In genomic region chr19:17125380-17125779, GRCm38 (mm10) we compare ENCODE assay signal across 25 mouse cellular contexts.
A peak's percentile ranks its signal among the peaks of the same experiment; 100 is the strongest.
DNase-seq lines count a peak whose midpoint lies in the region; ATAC-seq and TF ChIP-seq lines count a peak whose summit lies in the region.
"Had no signal": no experiment of that assay in that cellular context is flagged by ENCODE, and none has a peak within 500 bp of the region (broad histone marks: within the 10 kb centered on the region; RNA-seq: fewer than 3 reads in every experiment).

No protein-coding gene starts in this region.

- intact Hi-C loops in heart, postnatal 14 days (cut with DNase I) = loop anchor here (2.0 to 10.0 kb wide), 2 partner anchors 239 to 1419 kb away; no protein-coding TSS in a partner anchor

- no peak for TF ChIP-seq CTCF in intestine, postnatal 0 days (IDR thresholded peaks at IDR 0.05; ENCODE audit: low read depth)

- peak; percentile 50; the same call in 1 of the 2 replicates for ATAC-seq in common myeloid progenitor, adult 5-6 weeks (replicated peaks; ENCODE audit: low read depth, poor library complexity, severe bottlenecking)
- ATAC-seq in midbrain, embryonic 13.5 days = no peak
- ATAC-seq in intestine, postnatal 0 days = no peak
- ATAC-seq: intestine, embryonic 16.5 days had no signal

- no peak overlapping the region for H3K4me3 ChIP-seq in midbrain, embryonic 13.5 days (replicated peaks)
- no peak overlapping the region for H3K4me3 ChIP-seq in intestine, postnatal 0 days (ENCODE audit: low read depth, low read length)
- H3K4me3 ChIP-seq: embryonic facial prominence, embryonic 12.5 days; heart, embryonic 15.5 days; hindbrain, embryonic 10.5 days; limb, embryonic 12.5 days; liver, embryonic 13.5 days; midbrain, embryonic 10.5 days had no signal

- no peaks in the 10 kb centered on the region for H3K36me3 ChIP-seq in midbrain, embryonic 13.5 days
- no peaks in the 10 kb centered on the region for H3K36me3 ChIP-seq in intestine, postnatal 0 days (ENCODE audit: control insufficient read depth, insufficient read depth)
- H3K36me3 ChIP-seq: embryonic facial prominence, embryonic 12.5 days; heart, embryonic 15.5 days; hindbrain, embryonic 10.5 days; limb, embryonic 12.5 days; liver, embryonic 13.5 days; midbrain, embryonic 10.5 days had no signal

- H3K27ac ChIP-seq in midbrain, embryonic 13.5 days = no peak overlapping the region
- no peak overlapping the region for H3K27ac ChIP-seq in intestine, postnatal 0 days (ENCODE audit: low read depth, low read length)
- H3K27ac ChIP-seq: embryonic facial prominence, embryonic 12.5 days; heart, embryonic 15.5 days; hindbrain, embryonic 10.5 days; limb, embryonic 12.5 days; liver, embryonic 13.5 days; midbrain, embryonic 10.5 days had no signal

- H3K27me3 ChIP-seq in midbrain, embryonic 13.5 days = peaks cover 2% of the 10 kb centered on the region; the same call in 1 of the 2 replicates
- H3K27me3 ChIP-seq in intestine, postnatal 0 days (replicated peaks; ENCODE audit: control insufficient read depth, insufficient read depth, low read length) = no peaks in the 10 kb centered on the region
- H3K27me3 ChIP-seq: embryonic facial prominence, embryonic 12.5 days; heart, embryonic 15.5 days; liver, embryonic 13.5 days had no signal

- H3K9me3 ChIP-seq in midbrain, embryonic 13.5 days = no peaks in the 10 kb centered on the region
- H3K9me3 ChIP-seq in intestine, postnatal 0 days (ENCODE audit: control insufficient read depth) = no peaks in the 10 kb centered on the region
- H3K9me3 ChIP-seq: embryonic facial prominence, embryonic 12.5 days; heart, embryonic 15.5 days; hindbrain, embryonic 10.5 days; limb, embryonic 12.5 days; liver, embryonic 13.5 days; midbrain, embryonic 10.5 days had no signal

- no peaks in the 10 kb centered on the region for H3K4me1 ChIP-seq in midbrain, embryonic 13.5 days (replicated peaks)
- H3K4me1 ChIP-seq in intestine, postnatal 0 days (replicated peaks; ENCODE audit: control insufficient read depth, insufficient read depth, low read length) = no peaks in the 10 kb centered on the region
- H3K4me1 ChIP-seq: embryonic facial prominence, embryonic 12.5 days; heart, embryonic 15.5 days; hindbrain, embryonic 10.5 days; limb, embryonic 12.5 days; liver, embryonic 13.5 days; midbrain, embryonic 10.5 days had no signal

- no peak overlapping the region for H3K9ac ChIP-seq in midbrain, embryonic 13.5 days (replicated peaks)
- H3K9ac ChIP-seq in intestine, postnatal 0 days (ENCODE audit: low read depth, low read length) = no peak overlapping the region
- H3K9ac ChIP-seq: embryonic facial prominence, embryonic 12.5 days; heart, embryonic 15.5 days; limb, embryonic 12.5 days; liver, embryonic 13.5 days had no signal

- 93% methylated on average over 7 of the region's 7 CpGs for WGBS in midbrain, embryonic 13.5 days
- 78% methylated on average over 7 of the region's 7 CpGs for WGBS in intestine, postnatal 0 days

- peak; percentile 15 to 57 for DNase-seq in heart, adult 18-20 months
- DNase-seq in heart, postnatal 14 days = no peak
- peak; percentile 21 for DNase-seq in lung, postnatal 36 days
- DNase-seq in lung, postnatal 14 days = no peak
- no peak for DNase-seq in adrenal gland, adult 8-10 months
- DNase-seq: adrenal gland, adult 2 months; B cell, adult 2 months; cerebellum, adult 18-20 months; cerebellum, postnatal 14 days; gastrocnemius, postnatal 10 days; kidney, postnatal 36 days; liver, embryonic 13.5 days; right cerebral cortex, adult 18-20 months; right cerebral cortex, postnatal 4 days; thymus, adult 18-20 months; thymus, postnatal 36 days had no signal

- no peak overlapping the region for H3K4me2 ChIP-seq in midbrain, embryonic 13.5 days (replicated peaks)
- H3K4me2 ChIP-seq in intestine, postnatal 0 days (replicated peaks; ENCODE audit: low read depth) = no peak overlapping the region
- H3K4me2 ChIP-seq: embryonic facial prominence, embryonic 12.5 days; heart, embryonic 15.5 days; limb, embryonic 12.5 days; liver, embryonic 13.5 days had no signal

Comparison
In these comparisons a context has a peak if more than half of its experiments do, and no peak if none do; other contexts are left out.
1. DNase-seq: peak in heart, adult 18-20 months (2 of 2) and lung, postnatal 36 days (single experiment); none in heart, postnatal 14 days (0 of 2), lung, postnatal 14 days (single experiment) and adrenal gland, adult 8-10 months (single experiment).